ENCODE assay signal across 13 mouse cellular contexts in genomic region chr9:122846156-122846555, GRCm38 (mm10). TPM values are rescaled to one million over a fixed set of nuclear protein-coding genes. Genes with fewer than 3 reads are reported as not detected.
DNase-seq lines count a peak whose midpoint lies in the region; ATAC-seq and TF ChIP-seq lines count a peak whose summit lies in the region.
"Had no signal": no experiment of that assay in that cellular context is flagged by ENCODE, and none has a peak within 500 bp of the region (broad histone marks: within the 10 kb centered on the region; RNA-seq: fewer than 3 reads in every experiment).

No protein-coding gene starts in this region.

- H3K36me3 ChIP-seq in forebrain, postnatal 0 days (ENCODE audit: insufficient read depth): peaks cover 19% of the 10 kb centered on the region

- H3K27me3 ChIP-seq in forebrain, postnatal 0 days (ENCODE audit: insufficient read depth, low read length): no peaks in the 10 kb centered on the region
- H3K27me3 ChIP-seq: CH12.LX; embryonic facial prominence, embryonic 13.5 days; limb, embryonic 15.5 days had no signal

- H3K9me3 ChIP-seq in forebrain, postnatal 0 days (ENCODE audit: low read length): no peaks in the 10 kb centered on the region
- H3K9me3 ChIP-seq: limb, embryonic 15.5 days had no signal

- H3K4me2 ChIP-seq in forebrain, postnatal 0 days (ENCODE audit: low read depth): no peak overlapping the region
- H3K4me2 ChIP-seq: embryonic facial prominence, embryonic 13.5 days; limb, embryonic 15.5 days had no signal

- H3K27ac ChIP-seq in forebrain, postnatal 0 days (ENCODE audit: low read depth, low read length): no peak overlapping the region
- H3K27ac ChIP-seq: embryonic facial prominence, embryonic 13.5 days; hindbrain, embryonic 10.5 days; limb, embryonic 15.5 days had no signal

- H3K4me1 ChIP-seq in forebrain, postnatal 0 days (ENCODE audit: insufficient read depth): no peaks in the 10 kb centered on the region
- H3K4me1 ChIP-seq: hindbrain, embryonic 10.5 days had no signal

- DNase-seq in frontal cortex, postnatal 25 days (ENCODE audit: low spot score in 2 of 2): no peak
- DNase-seq in 3T3-L1 (ENCODE audit: low read depth, low spot score): peak; percentile 66
- DNase-seq in forebrain, postnatal 0 days: peak; percentile 73
- DNase-seq in layer of hippocampus, postnatal 14 days (ENCODE audit: low spot score in 2 of 2): peak; percentile 39 to 64
- no peak for DNase-seq in c-Kit-positive CD71-positive TER-119-positive erythroid progenitor cells, embryonic 14.5 days (ENCODE audit: low spot score)
- no peak for DNase-seq in urinary bladder, postnatal 4 days (ENCODE audit: low spot score in 2 of 2)
- DNase-seq in kidney, adult 9 months: no peak
- DNase-seq: adrenal gland, adult 8-10 months had no signal

- TF ChIP-seq CTCF in forebrain, postnatal 0 days (IDR thresholded peaks at IDR 0.05; ENCODE audit: low read depth): no peak

- no peak overlapping the region for H3K4me3 ChIP-seq in forebrain, postnatal 0 days (ENCODE audit: low read depth, low read length)
- H3K4me3 ChIP-seq: embryonic facial prominence, embryonic 13.5 days; hindbrain, embryonic 10.5 days; limb, embryonic 15.5 days had no signal

- H3K9ac ChIP-seq in forebrain, postnatal 0 days: no peak overlapping the region
- H3K9ac ChIP-seq: embryonic facial prominence, embryonic 13.5 days; limb, embryonic 15.5 days had no signal

- peak; percentile 86 for ATAC-seq in frontal cortex, adult (ENCODE audit: low TSS enrichment)
- ATAC-seq in forebrain, postnatal 0 days: peak; percentile 58

RNA-seq across cellular contexts. Expression of gene Gm35549, which starts 2.3 kb away (rescaled TPM):
- total RNA-seq in forebrain, postnatal 0 days (2014; rRNA removed): not detected in 2 replicates
- not detected in 2 replicates for polyA plus RNA-seq in forebrain, postnatal 0 days (2015; fragmentation: Nextera tagmentation; extraction: Ambion mirVana)
- total RNA-seq in layer of hippocampus, postnatal 14 days (2021): not detected
- total RNA-seq: adrenal gland, adult 8-10 months; CH12.LX had no signal
- polyA plus RNA-seq: hindbrain, embryonic 10.5 days had no signal

RNA-seq across cellular contexts. Expression of gene Zfp445, which starts 19.6 kb away (rescaled TPM):
- 124 and 155 TPM in 2 replicates for total RNA-seq in forebrain, postnatal 0 days (2014; rRNA removed)
- polyA plus RNA-seq in forebrain, postnatal 0 days (2015; fragmentation: Nextera tagmentation; extraction: Ambion mirVana): 43.0 and 69.4 TPM in 2 replicates
- total RNA-seq in layer of hippocampus, postnatal 14 days (2021): 100 to 1,000 TPM; 155 to 177 TPM

RNA-seq across cellular contexts. Expression of gene Zkscan7, which starts 39.3 kb away (rescaled TPM):
- total RNA-seq in forebrain, postnatal 0 days (2014; rRNA removed): 7.1 and 12.6 TPM in 2 replicates
- 0.83 and 1.6 TPM in 2 replicates for polyA plus RNA-seq in forebrain, postnatal 0 days (2015; fragmentation: Nextera tagmentation; extraction: Ambion mirVana)
- total RNA-seq in layer of hippocampus, postnatal 14 days (2021): 1 to 10 TPM; 5.3 to 6.8 TPM

RNA-seq across cellular contexts. Expression of gene Tcaim, which starts 40.8 kb away (rescaled TPM):
- total RNA-seq in forebrain, postnatal 0 days (2014; rRNA removed): 15.4 and 18.7 TPM in 2 replicates
- 3.8 and 5.4 TPM in 2 replicates for polyA plus RNA-seq in forebrain, postnatal 0 days (2015; fragmentation: Nextera tagmentation; extraction: Ambion mirVana)
- total RNA-seq in layer of hippocampus, postnatal 14 days (2021): 10 to 100 TPM; 16.2 to 16.7 TPM

Comparison
In these comparisons a context has a peak if more than half of its experiments do, and no peak if none do; other contexts are left out.
1. DNase-seq: peak in 3T3-L1 (single experiment), forebrain, postnatal 0 days (single experiment) and layer of hippocampus, postnatal 14 days (2 of 2); none in frontal cortex, postnatal 25 days (0 of 2), c-Kit-positive CD71-positive TER-119-positive erythroid progenitor cells, embryonic 14.5 days (single experiment), urinary bladder, postnatal 4 days (0 of 2) and kidney, adult 9 months (single experiment).